Mouse (Mus musculus) bone marrow macrophage, adult 2 months (primary cell): Measurements from ENCODE around the gene Sfxn1.

Experiments
- CTCF ChIP-seq: IDR thresholded peaks from 2 replicates; pipeline ENCODE4 v1.5.1; 2012; ENCODE audit warnings: low read depth, mild to moderate bottlenecking, low read length, moderate library complexity
- POLR2A ChIP-seq: IDR thresholded peaks from 2 replicates; pipeline ENCODE4 v1.6.1; 2012; ENCODE audit warnings: mild to moderate bottlenecking, low read depth, low read length, borderline replicate concordance

- TF ChIP-seq CTCF (no peak), POLR2A (no peak)
These were observed 658 bp upstream of the Sfxn1 start for GRCm38 (mm10) chr13:54071011-54071410.
